In the genomic region with DNA sequence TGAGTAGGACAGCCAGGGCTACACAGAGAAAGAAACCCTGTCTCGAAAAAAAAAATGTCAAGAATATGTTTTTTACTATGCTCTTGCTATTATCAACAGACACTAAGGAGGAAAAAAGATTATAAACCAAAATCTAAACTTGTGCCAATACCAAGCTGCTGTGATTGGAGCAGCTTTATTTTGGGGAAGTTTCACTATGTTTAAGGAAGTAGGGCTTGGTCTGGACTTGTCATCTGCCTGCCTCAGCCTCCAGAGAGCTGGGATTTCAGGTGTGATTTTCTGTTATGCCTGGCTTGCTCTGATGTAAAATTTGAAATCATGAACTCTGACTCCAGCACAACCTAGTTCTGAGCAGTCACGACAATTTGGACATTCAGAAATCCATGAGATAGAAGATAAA, we compare ENCODE assay signal across 24 mouse cellular contexts.
"Had no signal": no experiment of that assay in that cellular context is flagged by ENCODE, and none has a peak within 500 bp of the region (broad histone marks: within the 10 kb centered on the region; RNA-seq: fewer than 3 reads in every experiment).

No protein-coding gene starts in this region.

- ATAC-seq: intestine, embryonic 16.5 days; liver, embryonic 12.5 days; midbrain, embryonic 13.5 days; midbrain, embryonic 16.5 days had no signal

- H3K4me1 ChIP-seq: limb, embryonic 13.5 days; lung, embryonic 15.5 days; midbrain, embryonic 10.5 days; midbrain, embryonic 13.5 days had no signal

- H3K9me3 ChIP-seq: limb, embryonic 13.5 days; liver, embryonic 12.5 days; liver, embryonic 15.5 days; lung, embryonic 15.5 days; megakaryocyte, embryonic 14.5 days; midbrain, embryonic 10.5 days; midbrain, embryonic 13.5 days had no signal

- H3K4me3 ChIP-seq: layer of hippocampus, adult 2 months; left cerebral cortex, adult 2 months; limb, embryonic 13.5 days; liver, embryonic 12.5 days; liver, embryonic 15.5 days; lung, embryonic 15.5 days; megakaryocyte, embryonic 14.5 days; midbrain, embryonic 10.5 days; midbrain, embryonic 13.5 days had no signal

- H3K27me3 ChIP-seq: limb, embryonic 13.5 days; liver, embryonic 12.5 days; liver, embryonic 15.5 days; lung, embryonic 15.5 days; megakaryocyte, embryonic 14.5 days; midbrain, embryonic 13.5 days had no signal

- DNase-seq: kidney, adult 18-20 months; kidney, adult 9 months; kidney, postnatal 14 days; kidney, postnatal 4 days; layer of hippocampus, adult 9-11 months; left cerebral cortex, postnatal 4 days; liver; lung, postnatal 10 days; right cerebral cortex, adult 18-20 months; right cerebral cortex, postnatal 25 days; thymus, adult 2 months; thymus, postnatal 14 days had no signal

- H3K27ac ChIP-seq: layer of hippocampus, adult 2 months; left cerebral cortex, adult 2 months; limb, embryonic 13.5 days; liver, embryonic 12.5 days; liver, embryonic 15.5 days; lung, embryonic 15.5 days; midbrain, embryonic 10.5 days; midbrain, embryonic 13.5 days; stomach, postnatal 0 days had no signal
